8 mouse cellular contexts compared by ENCODE assay signal in genomic region chr11:73071839-73072238, GRCm38 (mm10). TPM values are rescaled to one million over a fixed set of nuclear protein-coding genes. Genes with fewer than 3 reads are reported as not detected.
DNase-seq lines count a peak whose midpoint lies in the region; ATAC-seq and TF ChIP-seq lines count a peak whose summit lies in the region.

No protein-coding gene starts in this region.

- intact Hi-C loops in gastrocnemius, postnatal 36 days (cut with DNase I) = loop anchor here (5.0 kb wide), 1 partner anchor 35 kb away; no protein-coding TSS in a partner anchor

- H3K9me3 ChIP-seq in kidney, embryonic 15.5 days (replicated peaks) = no peaks in the 10 kb centered on the region
- no peaks in the 10 kb centered on the region for H3K9me3 ChIP-seq in lung, postnatal 0 days (ENCODE audit: low read length)

- no peak for ATAC-seq in kidney, embryonic 15.5 days (replicated peaks; ENCODE audit: low FRiP score)
- no peak for ATAC-seq in lung, postnatal 0 days

- 93% methylated on average over 3 of the region's 3 CpGs for WGBS in kidney, embryonic 15.5 days
- WGBS in thymus, adult 2 months = 79% methylated on average over 3 of the region's 3 CpGs
- WGBS in lung, postnatal 0 days = 85% methylated on average over 3 of the region's 3 CpGs

- no peak for TF ChIP-seq CTCF in thymus, adult 2 months (IDR thresholded peaks at IDR 0.05; ENCODE audit: borderline replicate concordance, control insufficient read depth, extremely low read depth, insufficient read depth, low read length, poor library complexity)
- peak; percentile 69 for TF ChIP-seq CTCF in lung, postnatal 0 days (IDR thresholded peaks at IDR 0.05)

- no peaks in the 10 kb centered on the region for H3K27me3 ChIP-seq in kidney, embryonic 15.5 days
- no peaks in the 10 kb centered on the region for H3K27me3 ChIP-seq in thymus, adult 2 months (ENCODE audit: control insufficient read depth, insufficient read depth, low read length)
- H3K27me3 ChIP-seq in lung, postnatal 0 days (replicated peaks; ENCODE audit: insufficient read depth, low read length) = no peaks in the 10 kb centered on the region

- H3K4me3 ChIP-seq in kidney, embryonic 15.5 days (replicated peaks) = no peak overlapping the region
- H3K4me3 ChIP-seq in thymus, adult 2 months (ENCODE audit: control insufficient read depth, insufficient read depth, low read length) = no peak overlapping the region
- no peak overlapping the region for H3K4me3 ChIP-seq in lung, postnatal 0 days (ENCODE audit: low read depth, low read length)

- no peak for TF ChIP-seq EP300 in lung, postnatal 0 days (IDR thresholded peaks at IDR 0.05)

- no peak overlapping the region for H3K27ac ChIP-seq in kidney, embryonic 15.5 days
- H3K27ac ChIP-seq in thymus, adult 2 months (ENCODE audit: control insufficient read depth, insufficient read depth, low read length) = no peak overlapping the region
- H3K27ac ChIP-seq in lung, postnatal 0 days (ENCODE audit: low read length) = no peak overlapping the region

- H3K4me2 ChIP-seq in kidney, embryonic 15.5 days = no peak overlapping the region
- H3K4me2 ChIP-seq in lung, postnatal 0 days (replicated peaks; ENCODE audit: low read depth, low read length) = no peak overlapping the region

- H3K36me3 ChIP-seq in kidney, embryonic 15.5 days = peaks cover 92% of the 10 kb centered on the region
- peaks cover 94% of the 10 kb centered on the region for H3K36me3 ChIP-seq in thymus, adult 2 months (ENCODE audit: control insufficient read depth, insufficient read depth, low read length)
- H3K36me3 ChIP-seq in lung, postnatal 0 days (ENCODE audit: insufficient read depth, low read length) = peaks cover 49% of the 10 kb centered on the region

- TF ChIP-seq POLR2A in thymus, adult 2 months (IDR thresholded peaks at IDR 0.05; ENCODE audit: control insufficient read depth, extremely low read depth, insufficient read depth, low read length, poor library complexity) = no peak

- H3K9ac ChIP-seq in kidney, embryonic 15.5 days = no peak overlapping the region
- no peak overlapping the region for H3K9ac ChIP-seq in lung, postnatal 0 days (replicated peaks; ENCODE audit: low read depth)

- DNase-seq in adrenal gland, adult 2 months = peak; percentile 24
- DNase-seq in adrenal gland, postnatal 4 days (ENCODE audit: low spot score in 2 of 2) = no peak
- peak; percentile 49 for DNase-seq in kidney, adult 18-20 months
- DNase-seq in thymus, adult 2 months = peak; percentile 51
- DNase-seq in thymus, adult 18-20 months = no peak
- DNase-seq in lung, postnatal 0 days (ENCODE audit: low spot score) = peak; percentile 15
- no peak for DNase-seq in gastrocnemius, postnatal 36 days

- no peaks in the 10 kb centered on the region for H3K4me1 ChIP-seq in kidney, embryonic 15.5 days
- no peaks in the 10 kb centered on the region for H3K4me1 ChIP-seq in thymus, adult 2 months (replicated peaks; ENCODE audit: control insufficient read depth, insufficient read depth, low read length)
- H3K4me1 ChIP-seq in lung, postnatal 0 days (ENCODE audit: insufficient read depth, low read depth, low read length) = no peaks in the 10 kb centered on the region

RNA-seq across cellular contexts. Expression of gene Itgae, which starts 18.5 kb away (rescaled TPM):
- under 1 TPM; 0.23 to 0.79 TPM for total RNA-seq in adrenal gland, adult 2 months (2021)
- 0.39 and 0.54 TPM in 2 replicates for polyA plus RNA-seq in adrenal gland, adult 2 months (2012; rRNA removed)
- total RNA-seq in adrenal gland, postnatal 4 days (2021) = under 1 TPM; 0.42 to 0.45 TPM
- 0.37 and 0.42 TPM in 2 replicates for polyA plus RNA-seq in kidney, embryonic 15.5 days (2015; fragmentation: Nextera tagmentation; extraction: Ambion mirVana)
- 24.1 and 24.6 TPM in 2 replicates for polyA plus RNA-seq in thymus, adult 2 months (2012; rRNA removed)
- 0.23 and 0.30 TPM in 2 replicates for polyA plus RNA-seq in lung, postnatal 0 days (2015; fragmentation: Nextera tagmentation; extraction: Ambion mirVana)
- under 1 TPM; 0.07 to 0.13 TPM for total RNA-seq in gastrocnemius, postnatal 36 days (2021)

RNA-seq across cellular contexts. Expression of gene Ncbp3, which starts 24.3 kb away (rescaled TPM):
- 1 to 10 TPM; 9.4 to 9.5 TPM for total RNA-seq in adrenal gland, adult 2 months (2021)
- 1.6 and 1.7 TPM in 2 replicates for polyA plus RNA-seq in adrenal gland, adult 2 months (2012; rRNA removed)
- 10 to 100 TPM; 15.2 to 17.2 TPM for total RNA-seq in adrenal gland, postnatal 4 days (2021)
- polyA plus RNA-seq in kidney, embryonic 15.5 days (2015; fragmentation: Nextera tagmentation; extraction: Ambion mirVana) = 12.1 and 12.9 TPM in 2 replicates
- 6.5 and 7.0 TPM in 2 replicates for polyA plus RNA-seq in thymus, adult 2 months (2012; rRNA removed)
- 5.3 and 6.5 TPM in 2 replicates for polyA plus RNA-seq in lung, postnatal 0 days (2015; fragmentation: Nextera tagmentation; extraction: Ambion mirVana)
- 1 to 10 TPM; 2.6 to 2.9 TPM for total RNA-seq in gastrocnemius, postnatal 36 days (2021)

RNA-seq across cellular contexts. Expression of gene Camkk1, which starts 53.0 kb away (rescaled TPM):
- 1 to 10 TPM; 1.8 to 9.8 TPM for total RNA-seq in adrenal gland, adult 2 months (2021)
- 2.2 and 3.2 TPM in 2 replicates for polyA plus RNA-seq in adrenal gland, adult 2 months (2012; rRNA removed)
- 1 to 10 TPM; 2.5 to 2.6 TPM for total RNA-seq in adrenal gland, postnatal 4 days (2021)
- 6.7 and 9.2 TPM in 2 replicates for polyA plus RNA-seq in kidney, embryonic 15.5 days (2015; fragmentation: Nextera tagmentation; extraction: Ambion mirVana)
- 35.4 and 40.0 TPM in 2 replicates for polyA plus RNA-seq in thymus, adult 2 months (2012; rRNA removed)
- polyA plus RNA-seq in lung, postnatal 0 days (2015; fragmentation: Nextera tagmentation; extraction: Ambion mirVana) = 5.4 and 6.1 TPM in 2 replicates
- 1 to 10 TPM in 1 of 2 experiments, under 1 TPM in 1; 0.71 to 1.2 TPM for total RNA-seq in gastrocnemius, postnatal 36 days (2021)

Comparison
In these comparisons a context has a peak if more than half of its experiments do, and no peak if none do; other contexts are left out.
1. DNase-seq: peak in adrenal gland, adult 2 months (single experiment), kidney, adult 18-20 months (single experiment), thymus, adult 2 months (single experiment) and lung, postnatal 0 days (single experiment); none in adrenal gland, postnatal 4 days (0 of 2), thymus, adult 18-20 months (0 of 2) and gastrocnemius, postnatal 36 days (0 of 2).
2. RNA of gene Itgae, which starts 18.5 kb away (polyA plus RNA-seq): 24.1 to 24.6 TPM in thymus, adult 2 months; 0.39 to 0.54 TPM in adrenal gland, adult 2 months, 0.37 to 0.42 TPM in kidney, embryonic 15.5 days and 0.23 to 0.30 TPM in lung, postnatal 0 days; every median in the first group is over 10 times any median in the second.